Mouse (Mus musculus) frontal cortex, adult (tissue): ENCODE results near the gene D1Pas1.

ENCODE experiments used
- ATAC-seq: cut with Nextera tagmentation; 2 replicates; pipeline ENCODE4 v1.9.2; 2017; ENCODE audit warnings: mild to moderate bottlenecking, moderate library complexity, mixed read lengths; ENCODE audit not compliant: low TSS enrichment

D1Pas1 gene

DNA sequence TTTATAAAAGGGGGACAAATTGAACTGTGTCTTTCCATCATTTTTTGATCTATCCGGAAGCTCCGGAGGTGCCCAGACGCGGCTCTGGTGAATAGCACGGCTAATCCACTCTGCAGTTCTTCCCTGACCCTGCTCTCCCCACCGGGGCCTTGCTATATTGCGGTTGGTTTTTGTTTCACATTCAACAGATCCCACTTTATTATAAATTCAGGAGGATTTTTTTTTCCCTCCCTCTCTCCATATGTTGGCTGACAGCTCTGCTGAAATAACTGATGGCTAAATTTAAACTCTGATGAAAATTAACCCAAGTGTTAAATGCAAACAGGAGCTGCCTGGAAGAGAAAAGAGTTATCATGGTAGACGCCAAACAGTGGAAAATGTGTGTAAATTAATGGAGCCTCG lies 21.1 kb downstream of the D1Pas1 start:
- peak; percentile 21; the same call in 1 of the 2 replicates for ATAC-seq

DNA sequence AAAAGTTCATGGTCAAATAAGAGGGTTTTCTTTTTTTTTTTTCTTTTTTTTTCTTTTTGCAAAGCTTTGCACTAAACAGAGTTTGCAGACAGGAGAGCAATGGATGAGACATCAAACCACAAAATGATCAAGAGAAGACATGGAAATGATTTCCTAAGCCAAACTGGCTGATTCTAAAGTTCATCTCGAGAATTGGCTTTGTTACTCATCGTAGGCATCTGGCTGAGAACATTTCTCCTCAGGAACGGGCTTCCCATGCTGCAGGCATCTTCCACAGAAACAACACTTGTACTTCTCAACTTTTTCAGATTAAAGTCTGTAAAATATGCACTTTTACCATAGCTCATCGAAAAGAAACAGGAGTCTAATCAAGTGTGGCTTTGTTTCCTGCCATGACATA lies 21.6 kb downstream of the D1Pas1 start:
- peak; percentile 56 for ATAC-seq

DNA sequence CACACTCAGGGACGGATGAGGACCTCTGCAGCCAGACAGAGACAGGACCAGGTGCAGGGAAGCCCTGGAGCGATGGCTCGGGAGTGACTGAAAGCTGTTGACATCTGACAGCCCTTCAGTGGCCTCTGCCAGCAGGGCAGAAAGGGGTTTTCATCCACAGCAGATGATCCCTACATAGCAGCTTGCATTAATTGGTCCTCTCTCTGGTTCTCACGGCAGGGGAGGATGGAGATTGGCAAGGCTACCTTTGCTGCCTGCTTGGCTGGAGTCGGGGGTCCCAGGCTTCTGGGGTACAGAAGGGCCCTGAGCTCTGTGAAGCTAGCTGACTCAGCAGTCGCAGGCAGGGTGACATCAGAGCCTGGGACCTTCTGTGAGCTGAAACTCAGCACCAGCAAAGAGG lies 24.3 kb downstream of the D1Pas1 start:
- ATAC-seq = 0 out of 2 replicates have a peak, but pooled peaks have one; percentile 38

DNA sequence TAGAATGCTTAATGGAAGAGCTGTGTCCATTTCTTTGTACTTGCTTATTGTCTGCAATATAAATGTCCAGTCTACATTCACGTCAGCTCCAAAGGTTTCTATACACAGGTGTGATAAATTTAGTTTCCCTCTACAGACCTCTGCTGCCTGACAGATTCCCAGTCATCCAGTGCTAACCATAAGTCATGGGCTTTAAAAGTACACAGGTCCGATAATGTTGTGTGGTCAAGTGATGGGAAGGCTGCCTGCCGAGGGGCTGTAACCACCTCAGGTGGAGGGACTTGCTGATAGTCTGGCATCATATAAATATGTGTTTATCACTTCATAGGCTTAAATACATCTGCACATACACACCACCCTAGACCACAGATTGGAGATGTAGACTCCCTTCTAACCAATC lies 24.9 kb downstream of the D1Pas1 start:
- ATAC-seq = no peak

DNA sequence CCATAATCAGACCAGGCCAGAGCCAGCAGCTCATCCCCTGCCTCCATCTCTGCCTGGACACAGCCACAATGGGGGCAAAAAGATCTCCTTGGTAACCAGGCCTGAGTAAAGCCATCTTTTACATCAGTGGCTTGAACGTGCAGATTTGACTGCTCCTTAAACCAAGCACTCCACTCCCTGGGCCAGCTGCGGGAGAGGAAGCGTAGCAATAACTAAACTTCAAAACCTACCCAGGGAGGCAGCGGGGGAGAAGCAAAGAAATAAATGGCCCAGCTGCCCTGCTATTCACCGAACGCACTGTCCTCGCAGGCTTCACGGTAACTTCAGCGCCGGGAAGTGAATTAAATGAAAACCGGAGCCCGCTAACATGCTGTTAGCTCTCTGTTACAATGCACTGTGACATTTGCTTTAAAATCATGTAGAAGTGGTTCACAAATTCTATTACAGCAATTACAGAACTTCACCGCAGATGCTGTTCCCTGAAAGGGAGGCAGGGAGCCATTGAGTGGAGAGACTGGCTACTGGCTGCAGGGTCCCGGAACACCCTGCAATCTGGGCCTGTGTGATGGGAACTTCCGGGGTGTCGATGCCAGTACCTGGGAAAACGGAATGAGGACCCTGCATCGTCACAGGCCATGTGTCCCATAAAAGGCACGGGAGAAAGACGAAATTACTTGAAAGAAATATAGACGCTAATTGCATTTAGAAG lies 30.5 kb downstream of the D1Pas1 start:
- no peak for ATAC-seq

DNA sequence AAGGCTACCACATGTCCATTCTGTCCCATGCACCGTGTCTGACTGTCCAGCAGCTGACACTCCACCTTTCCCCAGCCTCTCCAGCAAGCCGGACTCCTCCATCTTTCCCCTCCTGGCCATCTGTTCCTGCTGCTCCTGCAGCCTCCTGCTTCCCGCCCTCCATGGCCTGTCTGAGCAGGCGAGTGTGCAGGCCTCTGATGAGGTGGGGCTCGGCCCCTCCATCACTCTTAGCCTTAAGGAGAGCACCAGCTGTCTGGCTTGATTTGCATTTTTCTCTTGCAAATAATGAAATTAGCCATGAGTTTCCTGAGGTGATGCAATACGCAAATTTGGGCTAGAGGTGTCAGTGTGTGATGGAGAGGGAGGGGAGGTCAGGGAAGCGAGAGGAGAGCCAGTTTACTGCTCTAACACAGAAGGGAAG lies 36.2 kb downstream of the D1Pas1 start:
- ATAC-seq = no peak

DNA sequence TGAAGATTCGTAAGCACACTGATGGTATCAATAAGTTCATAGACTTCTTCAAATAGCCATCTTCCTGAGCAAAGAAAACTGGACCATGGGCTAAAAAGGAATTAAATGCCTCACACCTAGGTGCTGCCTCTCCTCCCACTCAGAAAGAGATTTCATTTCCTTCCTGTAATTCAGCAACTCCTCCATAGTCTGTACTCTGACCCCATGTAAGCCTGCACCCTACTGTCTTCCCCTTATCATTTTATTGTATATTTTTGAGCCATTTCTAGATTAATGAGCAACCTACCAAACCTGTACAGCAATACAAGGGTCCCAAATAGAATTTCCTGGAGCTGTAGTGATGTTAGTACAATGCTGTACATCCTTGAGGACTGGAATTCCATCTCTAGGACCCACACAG lies 37.1 kb downstream of the D1Pas1 start:
- no peak for ATAC-seq

DNA sequence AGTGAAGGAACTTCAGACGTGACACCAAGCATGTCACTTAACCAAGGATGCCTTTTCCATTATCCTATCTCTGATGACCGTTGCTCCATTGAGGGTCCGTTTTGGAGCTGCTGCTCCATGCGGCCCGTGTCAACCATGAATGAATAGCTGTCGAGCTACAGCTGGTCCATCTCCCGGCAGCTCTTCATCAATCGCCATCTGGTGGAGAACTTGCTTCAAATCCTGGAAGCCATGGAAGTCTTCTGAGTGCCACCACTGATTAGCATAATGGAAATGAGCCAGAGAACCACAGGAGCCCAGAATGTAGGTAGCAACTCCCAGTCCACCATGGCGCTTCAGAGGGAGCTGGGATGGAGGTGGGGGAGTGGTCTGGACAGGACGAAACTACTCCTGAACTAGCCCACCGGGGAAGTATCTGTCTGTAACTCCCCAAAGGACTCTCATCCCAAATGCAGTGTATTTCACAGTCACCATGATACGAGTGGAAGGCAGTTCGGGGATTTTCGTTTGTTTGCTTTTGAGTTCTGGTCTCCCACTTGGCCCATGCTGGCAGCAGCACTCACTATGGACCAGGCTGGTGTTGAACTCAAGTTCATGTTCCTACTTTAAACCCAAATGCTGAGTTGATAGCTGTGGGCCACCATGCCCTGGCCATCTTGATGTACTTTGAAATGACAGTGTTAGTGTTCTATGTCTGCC lies 39.2 kb downstream of the D1Pas1 start:
- no peak for ATAC-seq

DNA sequence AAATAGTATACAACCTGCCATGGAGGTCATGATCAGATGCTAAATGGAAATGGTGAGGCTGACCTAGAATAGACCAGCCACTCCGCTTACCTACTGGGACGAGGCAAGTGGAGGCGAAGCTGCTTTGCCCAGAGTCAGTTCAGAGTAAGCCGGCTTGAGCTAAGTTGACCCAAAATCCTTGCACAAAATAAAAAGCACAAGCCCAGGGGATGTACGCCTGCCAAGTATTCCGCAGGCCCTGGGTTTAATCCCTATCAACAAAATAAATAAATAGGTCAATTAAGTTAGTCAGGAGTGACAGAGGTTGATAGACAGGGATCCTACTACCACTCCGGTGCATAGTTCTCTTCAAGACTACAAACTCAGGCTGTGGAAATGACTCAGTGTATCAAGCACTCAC lies 41.0 kb downstream of the D1Pas1 start:
- ATAC-seq = no peak

DNA sequence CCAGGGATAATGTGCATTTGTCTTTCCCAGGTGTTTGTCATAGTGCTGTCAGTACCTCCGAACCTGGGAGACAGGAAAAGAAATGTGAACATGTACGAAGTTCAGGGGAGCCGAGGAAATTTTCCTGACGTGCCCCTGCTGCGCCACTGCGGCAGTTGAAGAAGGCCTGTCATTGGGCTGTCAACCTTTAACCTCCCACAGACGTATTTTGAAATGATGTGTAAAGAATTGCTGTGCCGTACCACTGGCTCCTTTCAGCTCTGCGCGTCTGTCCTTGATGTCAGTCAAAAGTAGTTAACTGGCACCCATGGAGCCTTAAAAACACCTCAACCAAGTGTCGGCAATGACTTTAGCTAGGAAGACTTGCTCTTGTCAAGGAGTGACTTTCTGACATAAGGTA lies 42.9 kb downstream of the D1Pas1 start:
- no peak for ATAC-seq

DNA sequence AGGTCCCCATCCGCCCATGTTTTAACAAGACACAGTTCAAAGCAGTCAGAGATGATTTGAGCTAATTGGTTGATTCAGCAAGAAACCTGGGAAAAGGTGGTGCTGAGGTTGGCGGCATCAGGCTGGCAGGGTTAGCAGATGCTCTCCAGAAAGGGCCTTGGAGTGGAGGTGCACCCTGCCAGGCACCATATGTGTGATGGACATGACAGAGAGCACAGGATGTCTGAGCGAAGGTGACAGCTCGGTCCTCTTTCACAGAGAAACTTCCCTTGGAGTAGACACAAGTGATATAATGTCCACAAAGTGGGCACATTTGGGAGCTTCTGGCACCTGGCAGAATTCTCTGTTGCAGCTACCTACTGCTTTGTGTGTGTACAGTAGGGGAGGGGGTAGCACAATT lies 44.4 kb downstream of the D1Pas1 start:
- ATAC-seq = no peak

DNA sequence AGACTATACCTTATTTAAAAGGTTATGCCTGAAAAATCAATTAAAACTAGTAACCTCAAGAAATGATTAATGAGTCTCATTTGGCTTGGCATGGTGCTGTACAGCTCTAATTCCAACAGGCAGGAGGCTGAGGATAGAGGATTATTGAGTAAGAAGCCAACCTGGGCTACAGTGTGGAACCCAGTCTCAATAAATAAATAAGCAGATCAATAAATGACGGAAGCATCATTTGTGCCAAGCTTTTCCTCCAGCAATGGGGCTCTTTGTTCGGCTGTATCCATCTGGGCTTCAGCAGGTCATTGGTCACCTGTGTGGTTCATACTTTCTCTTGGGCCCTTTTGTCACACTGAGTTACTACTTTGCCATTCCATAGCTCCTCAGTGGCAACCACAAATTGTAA lies 46.9 kb downstream of the D1Pas1 start:
- no peak for ATAC-seq

DNA sequence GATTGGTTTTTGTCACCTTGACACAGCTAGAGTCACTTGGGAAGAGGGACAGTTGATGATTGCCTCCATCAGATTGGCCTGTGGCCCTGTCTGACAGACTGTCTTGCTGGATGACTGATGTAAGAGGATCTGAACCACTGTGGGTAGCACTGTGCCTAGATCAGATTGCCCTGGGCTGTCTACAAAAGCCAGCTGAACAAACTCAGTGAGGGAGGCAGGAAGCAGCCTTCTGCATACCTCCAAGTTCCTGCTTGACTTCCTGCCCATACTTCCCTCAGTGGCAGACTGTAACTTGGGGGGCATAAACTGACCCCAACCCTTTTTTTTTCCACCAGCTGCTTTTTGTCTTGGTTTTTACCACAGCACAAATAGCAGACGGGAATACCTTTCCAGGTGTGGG lies 48.5 kb downstream of the D1Pas1 start:
- ATAC-seq = no peak

DNA sequence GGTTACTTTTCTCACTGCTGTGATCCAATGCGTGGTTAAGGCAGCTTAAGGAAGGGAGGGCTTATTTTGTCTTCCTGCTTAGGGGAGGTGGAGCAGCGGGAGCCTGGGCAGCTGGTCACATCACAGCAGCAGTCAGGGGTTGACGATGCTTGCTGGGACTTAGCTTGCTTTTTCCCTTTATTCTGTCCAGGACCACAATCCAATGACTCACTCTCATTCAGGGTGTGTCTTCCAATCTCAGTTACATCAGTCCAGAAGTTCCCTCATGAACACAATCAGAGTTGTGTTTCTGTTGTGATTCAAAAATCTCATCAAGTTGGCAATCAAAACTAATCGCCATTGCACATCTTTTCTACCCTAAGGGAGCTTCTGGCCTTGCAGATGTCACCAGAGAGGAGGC lies 48.9 kb downstream of the D1Pas1 start:
- ATAC-seq = no peak

DNA sequence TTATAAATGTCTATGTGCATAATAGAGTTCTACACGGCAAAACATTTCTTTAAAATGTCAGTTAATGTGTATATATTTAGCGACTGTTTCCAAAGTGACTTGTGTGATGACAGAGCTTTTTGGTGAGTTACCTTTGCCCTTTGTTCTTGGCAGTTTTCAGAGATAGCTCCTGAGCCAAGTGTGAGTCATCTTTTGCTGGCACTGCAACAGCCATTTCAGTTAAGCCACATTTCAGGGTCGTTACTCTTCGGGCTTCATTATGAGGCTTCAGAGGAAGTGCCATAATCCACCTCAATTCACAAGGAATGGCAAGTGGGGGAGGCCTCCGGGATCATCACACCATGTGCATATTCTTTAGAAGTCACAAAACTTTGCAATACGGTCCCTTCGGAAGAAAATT lies 52.8 kb downstream of the D1Pas1 start:
- ATAC-seq = no peak
